ENCODE assay signal across 14 mouse cellular contexts in the genomic region with DNA sequence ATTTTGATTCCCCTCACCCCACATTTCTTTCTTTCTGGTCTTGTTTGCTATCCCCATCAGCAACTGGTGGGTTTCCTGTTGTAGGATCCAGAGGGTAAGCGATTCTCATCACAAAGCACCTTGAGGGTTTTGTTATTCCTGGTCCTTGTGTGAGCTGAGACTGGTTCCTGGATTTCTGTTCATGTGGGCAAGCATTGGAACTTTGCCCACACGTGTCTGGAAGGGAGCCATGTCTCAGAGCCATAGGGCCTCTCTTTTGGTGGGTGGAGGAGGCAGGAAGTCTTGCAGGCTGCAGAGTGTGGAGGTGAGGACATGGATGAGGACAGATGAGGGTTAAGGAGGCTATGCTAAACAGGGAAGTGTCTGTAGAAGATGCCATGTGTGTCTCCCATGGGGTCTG.
"Had no signal": no experiment of that assay in that cellular context is flagged by ENCODE, and none has a peak within 500 bp of the region (broad histone marks: within the 10 kb centered on the region; RNA-seq: fewer than 3 reads in every experiment).

No protein-coding gene starts in this region.

- ATAC-seq: liver, embryonic 12.5 days; midbrain, embryonic 13.5 days had no signal

- H3K27ac ChIP-seq: kidney, embryonic 15.5 days; limb, embryonic 15.5 days; liver, embryonic 12.5 days; lung, embryonic 15.5 days; midbrain, embryonic 13.5 days; neural tube, embryonic 15.5 days had no signal

- H3K4me2 ChIP-seq: kidney, embryonic 15.5 days; limb, embryonic 15.5 days; liver, embryonic 12.5 days; lung, embryonic 15.5 days; midbrain, embryonic 13.5 days; neural tube, embryonic 15.5 days had no signal

- H3K9me3 ChIP-seq: kidney, embryonic 15.5 days; limb, embryonic 15.5 days; liver, embryonic 12.5 days; lung, embryonic 15.5 days; midbrain, embryonic 13.5 days; neural tube, embryonic 15.5 days had no signal

- DNase-seq: kidney, adult 11 months; kidney, postnatal 25 days; layer of hippocampus, adult 9-11 months; layer of hippocampus, postnatal 36 days; right cerebral cortex, adult 18-20 months; right cerebral cortex, postnatal 25 days; thymus, postnatal 4 days had no signal

- H3K4me3 ChIP-seq: kidney, embryonic 15.5 days; limb, embryonic 15.5 days; liver, embryonic 12.5 days; lung, embryonic 15.5 days; midbrain, embryonic 13.5 days; myocyte; neural tube, embryonic 15.5 days had no signal

- H3K36me3 ChIP-seq: kidney, embryonic 15.5 days; limb, embryonic 15.5 days; liver, embryonic 12.5 days; lung, embryonic 15.5 days; midbrain, embryonic 13.5 days; neural tube, embryonic 15.5 days had no signal

- H3K9ac ChIP-seq: kidney, embryonic 15.5 days; limb, embryonic 15.5 days; liver, embryonic 12.5 days; lung, embryonic 15.5 days; midbrain, embryonic 13.5 days; neural tube, embryonic 15.5 days had no signal

- H3K4me1 ChIP-seq: kidney, embryonic 15.5 days had no signal

- H3K27me3 ChIP-seq: kidney, embryonic 15.5 days; limb, embryonic 15.5 days; lung, embryonic 15.5 days; midbrain, embryonic 13.5 days; neural tube, embryonic 15.5 days had no signal
